Mouse (Mus musculus) hindbrain, embryonic 12.5 days (tissue): ENCODE data around the gene Foxj1. TPM values are rescaled to one million over a fixed set of nuclear protein-coding genes. Genes with fewer than 3 reads are reported as not detected.

Source experiments
- polyA plus RNA-seq: library from polyadenylated mRNA; unstranded; fragments of >200 nt; fragmentation: Nextera tagmentation; extraction: Ambion mirVana; gene quantifications from 2 replicates; pipeline ENCODE4 v1.2.1, GENCODE M21; 2016

The Foxj1 gene
- polyA plus RNA-seq, 1 experiment from 2014 or later = 27.2 TPM

Other genes with a start within 250 kb of the Foxj1 start
- gene Wbp2, start 248.4 kb downstream of the Foxj1 start, polyA plus RNA-seq = 90.7 and 97.7 TPM in 2 replicates
- 4.4 and 5.3 TPM in 2 replicates for gene Trim47, start 208.2 kb downstream of the Foxj1 start, polyA plus RNA-seq
- 2.2 and 2.3 TPM in 2 replicates for gene Trim65, start 204.3 kb downstream of the Foxj1 start, polyA plus RNA-seq
- 72.7 and 77.8 TPM in 2 replicates for gene Mrpl38, start 196.5 kb downstream of the Foxj1 start, polyA plus RNA-seq
- 80.7 and 80.9 TPM in 2 replicates for gene Fbf1, start 167.2 kb downstream of the Foxj1 start, polyA plus RNA-seq
- 57.4 and 63.1 TPM in 2 replicates for gene Ten1, start 136.5 kb downstream of the Foxj1 start, polyA plus RNA-seq
- 43.8 and 45.9 TPM in 2 replicates for gene Acox1, start 136.4 kb downstream of the Foxj1 start, polyA plus RNA-seq
- 1.0 and 1.3 TPM in 2 replicates for gene Evpl, start 97.3 kb downstream of the Foxj1 start, polyA plus RNA-seq
- 85.2 and 88.0 TPM in 2 replicates for gene Srp68, start 61.2 kb downstream of the Foxj1 start, polyA plus RNA-seq
- gene Galr2, start 54.5 kb downstream of the Foxj1 start, polyA plus RNA-seq = 0.53 and 0.56 TPM in 2 replicates
- 82.8 and 89.1 TPM in 2 replicates for gene Exoc7, start 28.2 kb downstream of the Foxj1 start, polyA plus RNA-seq
- gene Rnf157, start 77.6 kb upstream of the Foxj1 start, polyA plus RNA-seq = 44.8 and 47.2 TPM in 2 replicates
- gene Ubald2, start 98.7 kb upstream of the Foxj1 start, polyA plus RNA-seq = 46.6 and 50.6 TPM in 2 replicates
- 0.18 and 0.39 TPM in 2 replicates for gene Qrich2, start 130.8 kb upstream of the Foxj1 start, polyA plus RNA-seq
- gene Prpsap1, start 158.8 kb upstream of the Foxj1 start, polyA plus RNA-seq = 164 and 179 TPM in 2 replicates
- 8.9 and 10.2 TPM in 2 replicates for gene Sphk1, start 195.5 kb upstream of the Foxj1 start, polyA plus RNA-seq
- 23.6 and 27.6 TPM in 2 replicates for gene Ube2o, start 246.0 kb upstream of the Foxj1 start, polyA plus RNA-seq